Mouse (Mus musculus): ENCODE data around the gene Cyb561a3. TPM values are rescaled to one million over a fixed set of nuclear protein-coding genes. Genes with fewer than 3 reads are reported as not detected.

Gene Cyb561a3
- polyA plus RNA-seq, 1 experiment: 113 TPM

GRCm38 (mm10) chr19:10640589-10641378 lies 63.8 kb downstream of the Cyb561a3 start:
- Histone ChIP-seq H3K4me3 (replicated peaks; ENCODE audit: extremely low read depth, low read depth, low read length) (no peak overlapping the region), H3K4me1 (ENCODE audit: control insufficient read depth, insufficient read depth, low read length) (no peaks in the 10 kb centered on the region)
- DNase-seq: no peak
- TF ChIP-seq CTCF (IDR thresholded peaks at IDR 0.05; ENCODE audit: insufficient read depth, low read length) (no peak), POLR2A (IDR thresholded peaks at IDR 0.05; ENCODE audit: borderline replicate concordance, extremely low read depth, low read depth, low read length) (no peak)
- 47% methylated on average over 13 of the region's 13 CpGs for WGBS

Other genes with a start within 250 kb of the Cyb561a3 start
- gene Syt7, start 188.1 kb upstream of the Cyb561a3 start, polyA plus RNA-seq (2012; rRNA removed): 10.9 and 11.7 TPM in 2 replicates
- gene Lrrc10b, start 119.7 kb upstream of the Cyb561a3 start, polyA plus RNA-seq (2012; rRNA removed): 20.6 and 25.6 TPM in 2 replicates
- 5.4 and 5.9 TPM in 2 replicates for gene Ppp1r32, start 94.2 kb upstream of the Cyb561a3 start, polyA plus RNA-seq (2012; rRNA removed)
- 30.3 and 41.1 TPM in 2 replicates for gene Cpsf7, start 51.9 kb upstream of the Cyb561a3 start, polyA plus RNA-seq (2012; rRNA removed)
- 16.2 and 23.0 TPM in 2 replicates for gene Sdhaf2, start 51.0 kb upstream of the Cyb561a3 start, polyA plus RNA-seq (2012; rRNA removed)
- gene Tmem216, start 20.9 kb upstream of the Cyb561a3 start, polyA plus RNA-seq (2012; rRNA removed): 18.8 and 28.6 TPM in 2 replicates
- 8.5 and 11.1 TPM in 2 replicates for gene Tmem138, start 190 bp downstream of the Cyb561a3 start, polyA plus RNA-seq (2012; rRNA removed)
- gene Ddb1, start 28.2 kb downstream of the Cyb561a3 start, polyA plus RNA-seq (2012; rRNA removed): 83.7 and 127 TPM in 2 replicates
- gene Tkfc, start 28.5 kb downstream of the Cyb561a3 start, polyA plus RNA-seq (2012; rRNA removed): 8.0 and 9.8 TPM in 2 replicates
- 0.14 and 0.16 TPM in 2 replicates for gene Vwce, start 57.0 kb downstream of the Cyb561a3 start, polyA plus RNA-seq (2012; rRNA removed)
- not detected in 2 replicates for gene Pga5, start 100.9 kb downstream of the Cyb561a3 start, polyA plus RNA-seq (2012; rRNA removed)
- 33.0 and 39.3 TPM in 2 replicates for gene Vps37c, start 111.6 kb downstream of the Cyb561a3 start, polyA plus RNA-seq (2012; rRNA removed)
- gene Cd5, start 161.8 kb downstream of the Cyb561a3 start, polyA plus RNA-seq (2012; rRNA removed): 2.4 and 4.4 TPM in 2 replicates

Data from lung, adult 2 months (tissue).